Mouse (Mus musculus) yolk sac, embryonic 10.5 days (tissue): ENCODE measurements around the gene Pstpip1.

ENCODE experiments used
- DNase-seq: peaks from one replicate; pipeline ENCODE4 v3.0.0-alpha.2; 2017; ENCODE audit warnings: low spot score

Pstpip1 gene

DNA sequence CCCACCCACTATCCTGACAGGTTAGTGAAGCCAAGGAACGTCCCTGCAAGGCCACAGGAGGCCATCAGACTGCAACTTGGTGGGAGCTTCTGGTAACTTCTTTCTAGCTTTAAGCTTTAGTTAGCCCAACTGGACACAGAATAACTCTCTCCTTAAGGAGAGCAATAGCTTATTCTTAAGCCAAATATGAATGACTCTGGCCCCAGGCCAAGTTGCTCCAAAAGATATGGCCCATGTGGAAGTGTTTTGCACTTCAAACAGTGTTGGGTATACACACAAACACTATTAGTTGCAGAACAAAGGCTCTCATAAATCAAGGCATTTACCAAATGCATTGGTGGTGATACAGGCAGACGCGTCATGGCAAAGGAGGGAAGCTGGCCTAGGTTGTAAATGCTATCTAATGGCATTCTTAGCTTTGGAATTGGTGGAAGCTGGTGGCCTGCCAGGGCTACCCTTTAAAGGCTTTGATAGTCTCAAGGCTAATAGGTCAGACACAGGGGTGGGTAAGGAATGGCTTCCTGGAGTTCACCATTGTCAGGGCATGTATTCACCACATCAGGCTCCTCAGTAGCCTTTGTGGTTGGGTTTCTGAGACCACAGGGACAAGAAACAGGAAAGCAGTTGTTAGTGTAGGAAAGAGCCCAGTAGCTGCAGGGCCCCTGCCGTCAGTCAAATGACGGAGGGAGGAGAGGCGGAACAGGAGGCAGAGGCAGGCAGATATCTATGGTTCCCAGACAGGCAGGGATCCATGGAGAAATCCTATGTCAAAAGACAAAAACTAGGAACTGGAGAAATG, 16.7 kb downstream of the Pstpip1 start:
- no peak for DNase-seq

DNA sequence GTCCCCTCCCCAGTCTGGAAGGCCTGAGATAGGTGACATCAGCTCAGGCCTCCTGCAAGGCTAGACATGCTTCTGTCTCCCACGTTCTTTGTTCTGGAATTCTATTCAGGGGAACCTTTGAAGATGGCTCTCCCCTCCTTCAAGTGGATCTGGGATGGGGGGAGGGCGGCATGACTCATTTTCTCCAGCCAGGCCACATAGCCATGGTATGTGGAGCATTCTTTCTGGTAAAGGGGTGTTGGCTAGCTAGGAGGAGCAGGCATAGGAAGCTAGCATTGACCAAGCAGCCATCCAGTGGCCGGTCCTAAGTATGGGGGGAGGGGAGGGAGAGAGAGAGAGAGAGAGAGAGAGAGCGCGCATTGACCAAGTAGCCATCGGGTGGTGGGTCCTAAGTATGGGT, 17.8 kb downstream of the Pstpip1 start:
- DNase-seq = no peak

DNA sequence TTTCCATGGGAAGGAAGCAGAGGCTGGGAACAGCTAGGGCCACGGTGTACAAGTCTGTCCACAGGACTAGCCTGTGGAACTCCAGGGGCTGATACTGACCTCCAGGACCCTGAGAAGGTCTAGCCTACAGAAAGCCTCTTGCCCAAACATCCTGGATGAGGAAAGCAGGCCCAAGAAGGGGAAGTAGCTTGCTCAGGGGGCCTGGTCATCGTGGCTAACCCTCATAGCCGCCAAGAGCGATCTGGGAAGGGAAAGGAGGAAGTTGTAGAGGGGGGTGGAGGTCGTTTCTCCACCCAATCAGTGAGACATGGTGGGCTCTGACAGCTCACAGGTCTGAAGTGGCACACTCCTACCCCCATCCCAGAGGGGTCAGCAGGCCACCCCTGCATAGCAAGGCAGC, 18.4 kb downstream of the Pstpip1 start:
- DNase-seq = no peak

DNA sequence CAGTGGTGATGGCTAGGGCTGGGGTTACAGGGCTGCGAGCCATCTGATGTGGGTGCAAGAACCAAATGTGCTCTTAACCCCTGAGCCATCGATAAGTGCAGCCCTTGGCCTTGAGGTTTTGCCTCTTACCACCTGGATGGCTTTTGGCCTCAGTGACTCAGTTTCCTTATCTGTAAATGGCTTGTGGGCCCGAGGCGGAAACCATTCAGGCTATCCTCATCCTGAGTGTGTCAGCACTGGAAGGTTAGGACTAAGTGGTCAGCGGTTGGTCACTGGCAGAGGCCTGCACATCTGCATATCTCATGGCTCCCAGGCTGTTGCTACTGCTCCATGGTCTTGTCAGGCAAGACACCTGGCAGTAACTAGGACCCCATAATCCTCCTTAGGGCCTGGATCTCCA, 28.3 kb downstream of the Pstpip1 start:
- DNase-seq = no peak

DNA sequence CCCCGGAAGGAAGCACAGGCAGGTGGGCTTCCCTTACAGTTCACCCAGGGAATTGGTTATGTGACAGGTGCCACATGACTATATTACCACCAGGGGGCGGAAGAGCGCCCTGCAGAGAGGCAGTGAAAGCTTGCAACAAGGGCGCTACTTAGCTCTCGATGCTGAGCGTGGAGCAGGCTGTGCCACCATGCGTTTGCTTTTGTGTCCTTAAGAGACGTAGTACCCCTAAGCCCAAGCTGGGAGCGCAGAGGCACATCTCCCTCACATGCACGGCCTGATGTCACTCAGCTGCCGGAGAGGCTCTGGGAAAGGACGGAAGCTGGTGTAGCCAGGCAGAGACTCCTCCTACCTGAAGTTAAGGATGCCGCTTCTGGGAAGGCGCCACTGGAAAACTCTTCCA, 28.8 kb downstream of the Pstpip1 start:
- peak; percentile 66 for DNase-seq

DNA sequence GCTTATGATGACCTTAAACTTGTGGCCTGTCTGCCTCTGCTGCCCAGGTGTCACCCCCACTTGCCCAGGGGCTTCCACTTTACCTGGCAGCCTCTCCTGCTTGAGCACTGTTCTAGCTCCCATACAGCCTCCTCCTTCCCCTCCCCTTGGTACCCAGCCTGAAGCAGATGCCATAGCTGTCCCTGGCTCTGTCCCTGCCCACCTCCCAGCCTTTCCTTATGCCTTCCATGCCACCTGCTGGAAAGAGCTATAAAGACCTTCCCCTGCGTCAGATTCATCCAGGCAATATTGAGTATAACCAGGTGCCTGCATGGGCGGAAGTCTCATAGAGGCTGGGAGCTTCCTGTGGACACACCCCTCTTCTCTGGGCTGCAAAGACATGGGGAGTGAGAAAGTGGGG, 29.9 kb downstream of the Pstpip1 start:
- no peak for DNase-seq

DNA sequence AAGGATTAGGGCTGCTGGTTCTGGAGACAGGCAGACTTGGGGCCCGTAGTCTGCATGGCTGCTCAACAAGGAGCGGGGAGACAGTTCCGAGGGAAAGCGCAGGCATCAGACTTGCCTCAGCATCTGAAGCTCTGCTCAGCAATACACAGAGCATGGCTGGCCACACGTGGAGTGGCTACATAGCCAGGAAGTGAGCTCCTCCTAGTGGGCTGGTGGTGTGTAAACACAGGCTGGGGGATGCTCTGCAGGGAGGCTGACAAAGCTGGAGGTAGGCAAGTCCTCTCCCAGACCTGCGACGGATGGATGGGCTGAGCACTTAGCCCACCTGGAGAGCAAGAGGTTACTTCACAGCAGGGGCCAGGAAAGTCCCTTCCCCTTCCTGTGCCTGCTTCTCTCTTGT, 31.3 kb downstream of the Pstpip1 start:
- peak; percentile 29 for DNase-seq

DNA sequence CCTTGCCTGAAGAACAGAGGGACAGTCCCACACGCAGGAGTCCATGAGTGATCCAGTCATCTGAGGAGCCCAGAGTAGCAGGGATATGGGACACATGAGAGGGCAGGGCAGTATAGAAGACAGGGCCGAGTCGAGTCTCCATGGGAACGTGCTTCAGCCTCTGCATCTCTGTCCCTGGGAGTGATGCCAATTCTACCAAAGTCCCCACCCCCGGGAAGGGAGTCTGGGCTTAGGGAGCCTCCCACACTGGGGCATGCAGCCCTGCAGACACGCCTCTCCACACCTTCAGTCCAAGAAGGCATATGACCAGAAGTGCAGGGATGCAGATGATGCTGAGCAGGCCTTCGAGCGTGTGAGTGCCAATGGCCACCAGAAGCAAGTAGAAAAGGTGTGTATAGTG, 33.2 kb downstream of the Pstpip1 start:
- no peak for DNase-seq

DNA sequence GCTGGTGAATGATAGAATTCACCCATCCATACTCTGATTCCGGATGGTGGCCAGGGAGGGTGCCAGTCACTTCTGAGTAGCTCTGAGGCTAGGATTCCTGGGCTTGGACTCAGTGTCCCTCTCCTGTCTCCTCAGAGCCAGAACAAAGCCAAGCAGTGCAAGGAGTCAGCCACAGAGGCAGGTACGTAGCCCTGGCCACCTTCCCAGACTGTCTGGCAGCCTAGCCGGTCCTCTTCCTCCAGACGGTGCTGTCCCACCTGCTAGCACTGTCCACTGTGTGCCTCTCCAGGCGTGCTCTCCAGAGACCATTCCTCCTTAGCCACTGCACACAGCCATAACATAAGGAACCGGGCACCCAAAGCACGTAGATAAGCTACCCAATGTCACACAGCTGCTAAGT, 33.9 kb downstream of the Pstpip1 start:
- DNase-seq = no peak

DNA sequence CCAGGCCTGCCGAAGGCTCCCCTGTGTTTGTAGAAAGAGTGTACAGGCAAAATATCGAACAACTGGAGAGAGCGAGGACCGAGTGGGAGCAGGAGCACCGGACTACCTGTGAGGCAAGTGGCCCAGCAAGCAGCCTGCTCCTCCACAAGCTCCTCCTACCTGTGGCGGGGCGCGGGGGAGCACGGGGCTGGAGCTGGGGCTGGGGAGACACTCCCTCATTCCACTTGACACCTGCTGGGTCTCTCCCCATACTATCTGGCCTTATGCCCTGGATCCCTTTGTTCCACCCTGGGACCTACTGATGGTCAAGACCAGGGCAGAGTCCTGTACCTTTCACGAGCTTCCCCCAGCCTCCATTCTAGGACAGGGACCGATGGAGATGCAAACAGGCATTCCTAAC, 34.8 kb downstream of the Pstpip1 start:
- DNase-seq = no peak

DNA sequence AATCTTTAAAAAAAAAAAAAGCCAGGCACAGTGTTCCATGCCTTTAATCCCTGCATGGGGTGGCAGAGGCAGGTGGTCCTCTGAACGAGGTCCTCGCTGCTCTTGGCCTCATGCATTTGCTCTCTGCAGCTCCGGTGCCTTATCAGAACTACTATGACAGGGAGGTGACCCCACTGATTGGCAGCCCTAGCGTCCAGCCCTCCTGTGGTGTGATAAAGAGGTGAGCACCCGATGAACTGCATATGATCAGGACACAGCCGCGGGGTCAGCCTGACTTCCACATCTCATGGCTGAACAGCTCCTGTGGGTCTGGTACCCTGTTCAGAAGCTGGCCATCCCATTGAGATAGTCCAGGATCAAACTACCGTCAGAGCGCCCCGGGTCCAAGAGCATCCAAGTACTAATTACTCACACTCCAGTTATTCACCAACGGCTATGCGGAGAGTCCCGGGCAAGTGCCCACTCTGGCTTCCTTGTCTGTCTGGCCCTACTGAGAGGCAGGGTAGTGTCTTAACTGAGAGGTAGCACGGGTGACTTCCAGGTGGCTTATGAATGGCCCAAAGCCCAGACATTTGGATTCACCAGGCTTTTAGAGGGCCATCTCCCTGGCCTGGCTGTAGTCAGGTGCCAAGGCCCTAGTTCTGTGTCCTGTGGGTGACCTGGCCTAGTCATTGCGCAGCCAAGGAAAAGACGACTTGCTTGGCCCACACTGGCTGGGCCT, 36.9 kb downstream of the Pstpip1 start:
- no peak for DNase-seq

DNA sequence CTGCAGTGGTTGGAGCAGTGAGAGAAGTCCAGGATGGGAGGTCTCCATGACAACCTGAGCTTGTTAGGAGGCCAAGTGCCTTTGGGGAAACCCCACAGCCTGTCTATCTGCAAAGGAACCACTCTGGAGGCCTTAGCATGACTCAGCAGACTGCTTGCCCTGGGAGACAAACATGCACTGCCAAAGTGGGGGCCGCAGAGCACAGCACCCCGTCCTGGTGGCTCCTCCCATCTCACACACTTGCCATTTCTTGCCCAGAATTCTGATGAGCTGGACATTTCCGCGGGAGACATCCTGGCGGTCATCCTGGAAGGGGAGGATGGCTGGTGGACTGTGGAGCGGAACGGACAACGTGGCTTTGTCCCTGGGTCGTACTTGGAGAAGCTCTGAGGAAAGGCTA, 38.6 kb downstream of the Pstpip1 start:
- no peak for DNase-seq

DNA sequence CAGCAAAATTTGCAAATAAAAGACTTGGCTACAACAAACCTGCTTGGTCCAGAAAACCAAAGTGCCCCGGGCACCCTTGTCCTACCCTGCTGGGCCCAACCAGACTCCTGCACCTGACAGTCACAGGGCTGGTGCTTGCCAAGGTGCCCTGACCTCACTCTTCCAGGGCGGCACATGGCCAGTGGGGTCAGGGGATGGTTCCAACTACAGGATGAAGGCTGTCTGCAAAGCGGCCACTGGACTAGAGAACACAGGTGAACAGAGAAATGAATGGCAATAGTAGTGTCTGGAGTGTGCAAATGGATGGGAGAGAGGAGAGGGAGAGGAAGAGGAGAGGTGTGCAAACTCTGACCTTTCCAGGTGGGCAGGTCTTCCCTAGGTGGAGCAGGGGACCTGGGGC, 40.2 kb downstream of the Pstpip1 start:
- DNase-seq = no peak

DNA sequence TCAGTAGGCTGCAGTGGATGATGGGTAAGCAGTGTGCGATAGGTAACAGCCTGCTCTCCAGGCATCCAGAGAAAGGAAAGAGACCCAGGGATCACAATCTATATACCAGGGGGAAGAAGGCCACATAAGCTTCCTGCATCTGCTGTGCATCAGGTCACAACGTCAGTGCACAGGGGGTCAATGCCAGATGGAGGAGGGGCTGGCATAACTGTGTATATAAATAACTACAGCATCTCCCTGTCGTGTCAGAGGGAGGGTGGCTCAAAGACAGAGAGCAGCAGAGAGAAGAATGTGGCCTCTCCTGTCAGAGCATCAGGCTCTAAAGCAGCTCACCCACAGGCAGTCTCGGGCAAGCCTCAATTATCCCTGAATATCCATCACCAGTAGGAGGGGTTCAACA, 40.8 kb downstream of the Pstpip1 start:
- no peak for DNase-seq

DNA sequence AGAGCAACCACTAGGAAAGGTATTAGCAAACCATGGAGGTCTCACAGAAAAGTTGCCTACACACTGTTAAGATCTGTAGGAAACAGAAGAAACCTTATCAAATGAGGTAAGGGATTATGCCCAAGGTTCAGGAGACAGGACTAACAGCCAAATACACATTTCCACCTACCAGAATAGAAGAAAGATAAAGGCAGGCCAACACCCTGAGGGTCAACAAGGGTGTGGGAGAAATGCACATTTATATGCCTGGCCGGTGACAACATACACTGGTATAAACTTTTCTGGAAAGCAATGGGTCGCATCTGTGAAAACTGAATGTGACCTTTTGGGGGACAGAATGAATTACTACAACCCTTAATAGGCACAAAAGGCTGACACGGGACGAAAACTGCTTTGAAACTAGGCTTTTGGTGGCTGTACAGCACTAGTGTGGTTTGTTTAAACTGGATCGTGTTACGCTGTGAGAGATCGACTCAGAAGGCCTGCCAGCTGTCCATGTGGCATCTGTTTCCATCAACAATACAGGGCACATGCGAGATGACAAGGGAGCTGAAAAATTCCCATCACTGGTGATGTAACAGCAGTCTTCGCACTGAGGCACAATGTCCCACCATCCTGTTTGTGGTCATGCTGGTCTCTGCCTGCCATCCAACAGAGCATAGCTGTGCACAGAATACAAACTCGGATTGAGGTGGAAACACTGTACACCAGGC, 42.2 kb downstream of the Pstpip1 start:
- no peak for DNase-seq

DNA sequence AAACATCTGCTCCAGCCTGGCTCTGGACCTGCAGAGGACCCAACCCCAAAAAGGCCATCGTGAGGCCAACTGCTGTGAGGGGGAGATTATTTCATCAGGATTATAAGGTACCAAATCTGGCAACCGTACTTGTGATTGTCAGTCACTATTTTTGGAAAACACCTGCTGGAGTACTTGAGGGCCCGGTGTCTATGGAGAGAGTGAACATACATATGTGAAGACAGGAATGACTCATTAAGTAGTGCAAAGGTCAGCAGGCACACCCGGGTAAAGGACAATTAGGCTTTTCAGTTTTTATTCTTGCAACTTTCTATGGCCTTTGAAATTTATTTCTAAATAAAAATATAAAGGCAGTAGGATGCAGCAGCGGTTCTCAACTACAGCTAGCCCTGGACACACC, 44.2 kb downstream of the Pstpip1 start:
- DNase-seq = no peak

DNA sequence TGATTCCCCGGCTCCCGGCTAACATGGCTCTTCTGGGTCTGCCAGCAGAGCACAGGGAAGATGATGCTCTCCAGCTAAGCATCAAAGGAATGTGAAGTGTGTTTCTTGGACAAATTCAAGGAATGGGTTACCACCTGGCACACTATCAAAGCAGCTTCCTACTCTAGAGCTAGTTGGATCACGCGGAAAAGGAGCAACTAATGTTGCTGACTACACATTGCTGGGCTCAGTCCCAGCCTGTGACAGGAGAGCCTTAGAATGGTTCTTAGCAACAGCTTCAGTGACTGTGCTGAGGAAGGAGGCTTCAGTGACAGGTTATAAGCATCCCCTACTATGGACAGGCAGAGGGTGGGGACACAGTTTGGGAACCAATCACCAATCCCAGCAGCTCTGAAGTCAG, 44.9 kb downstream of the Pstpip1 start:
- DNase-seq = no peak

DNA sequence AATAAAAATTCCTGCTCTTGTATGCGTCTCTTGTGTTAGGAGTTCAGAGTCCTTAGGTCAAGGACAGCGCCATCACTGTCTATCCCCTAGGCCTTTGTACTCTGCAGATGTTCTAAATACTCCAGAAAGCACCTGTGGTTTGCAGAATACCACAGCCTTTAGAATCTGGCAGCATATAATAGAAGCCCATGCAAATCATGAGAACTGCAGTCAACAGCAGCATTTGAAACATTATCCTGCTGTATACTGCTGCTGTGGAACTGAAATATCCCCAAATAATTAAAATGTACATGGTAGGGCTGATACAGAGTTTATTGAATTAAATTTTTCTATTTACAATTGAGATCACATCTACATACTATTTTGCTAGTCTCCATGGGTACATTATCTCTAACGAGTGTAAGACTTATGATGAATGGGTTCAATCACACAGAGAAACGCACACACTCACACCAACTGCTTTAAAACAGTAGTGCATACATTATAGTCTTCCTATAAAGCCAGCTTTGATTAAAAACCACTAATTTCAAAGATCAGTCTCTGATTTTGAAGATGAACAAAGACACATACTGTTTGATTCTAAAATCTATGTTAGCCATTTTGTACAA, 45.9 kb downstream of the Pstpip1 start:
- no peak for DNase-seq

DNA sequence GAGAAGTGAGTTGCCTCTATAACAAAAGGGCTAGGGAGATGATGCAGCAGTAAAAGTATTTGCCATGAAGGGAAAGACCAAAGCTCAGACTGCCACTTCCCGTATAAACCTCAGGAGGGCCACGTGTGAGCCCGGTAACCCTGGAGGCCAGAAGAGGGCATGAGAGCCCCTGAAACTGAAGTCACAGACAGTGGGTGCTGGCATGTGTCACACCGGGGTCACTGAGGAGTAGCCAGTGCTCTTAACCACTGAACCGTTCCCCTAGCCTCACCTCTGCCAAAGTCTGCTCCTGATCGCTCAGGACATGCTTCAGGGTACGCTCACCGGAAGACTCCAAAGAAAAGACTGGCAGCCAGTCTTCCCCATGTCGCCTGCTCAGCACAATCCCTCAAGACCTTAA, 52.0 kb downstream of the Pstpip1 start:
- no peak for DNase-seq

DNA sequence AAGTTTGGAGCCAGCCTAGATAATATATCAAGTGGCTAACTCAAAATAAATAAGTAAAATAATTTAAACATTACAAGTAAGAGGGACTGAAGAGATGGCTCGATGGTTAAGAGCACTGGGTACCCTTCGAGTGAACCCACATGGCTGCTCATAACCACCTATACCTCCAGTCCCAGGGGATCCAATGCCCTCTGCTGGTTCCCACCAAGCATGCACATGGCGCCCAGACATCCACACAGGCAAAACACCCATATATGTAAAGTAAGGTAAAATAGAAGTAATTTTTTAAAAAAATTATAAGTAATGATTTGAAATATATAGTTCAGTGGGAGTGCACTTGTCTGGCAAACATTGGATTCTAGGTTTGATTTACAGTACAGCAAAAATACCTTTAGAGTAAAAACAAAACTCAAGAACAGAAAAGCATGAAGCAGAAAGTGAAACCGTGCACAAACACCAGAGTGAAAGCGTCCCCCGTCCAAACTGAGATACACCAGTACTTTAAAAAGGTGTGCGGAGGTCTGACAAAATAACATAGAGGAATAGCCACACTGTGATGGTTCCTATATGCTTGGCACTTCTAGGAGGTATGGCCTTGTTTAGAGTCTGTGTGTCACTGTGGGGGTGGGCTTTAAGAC, 54.7 kb downstream of the Pstpip1 start:
- DNase-seq = no peak

DNA sequence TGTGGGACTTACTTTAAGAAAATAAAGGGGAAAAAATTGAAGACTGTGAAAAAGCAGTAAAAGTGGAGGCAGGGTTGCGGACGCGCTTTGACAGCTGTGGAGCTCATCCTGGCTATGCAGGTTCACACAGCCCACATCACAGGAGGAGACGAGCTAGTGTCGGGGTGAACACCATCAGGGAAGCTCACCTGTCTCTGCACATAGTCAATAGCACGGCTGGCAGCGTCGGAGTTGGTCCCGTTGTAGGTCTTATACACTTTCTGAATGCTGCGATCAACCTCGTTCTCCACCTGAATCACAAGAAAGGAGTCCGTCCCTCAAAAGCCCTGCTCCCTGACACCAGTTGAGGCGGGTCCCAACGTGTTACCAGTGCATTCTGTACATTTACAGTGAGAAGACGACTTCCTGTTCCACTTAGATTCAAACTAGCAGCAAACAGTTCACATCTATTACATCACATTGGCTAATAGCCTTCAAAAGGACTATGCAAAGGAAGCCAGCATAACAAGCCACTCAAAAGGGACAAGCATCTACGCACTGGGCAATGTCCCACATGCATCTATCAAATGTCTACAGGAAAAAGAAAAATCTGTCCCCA, 56.7 kb downstream of the Pstpip1 start:
- no peak for DNase-seq
